Mouse (Mus musculus) brain, embryonic 14.5 days (tissue): ENCODE results near the gene Ramp2. TPM values are rescaled to one million over a fixed set of nuclear protein-coding genes. Genes with fewer than 3 reads are reported as not detected.
A peak's percentile ranks its signal among the peaks of the same experiment; 100 is the strongest.

Experiments
- DNase-seq: peaks from one replicate; pipeline ENCODE4 v3.0.0-alpha.2; 2011; ENCODE audit warnings: low read depth
- CTCF ChIP-seq: fragments of 200-500 bp; IDR thresholded peaks from 2 replicates; pipeline ENCODE4 v1.5.1; 2012; ENCODE audit warnings: inconsistent platforms, mild to moderate bottlenecking, moderate library complexity, borderline replicate concordance; ENCODE audit not compliant: insufficient read depth, insufficient read length; ENCODE audit errors: extremely low read depth
- POLR2A ChIP-seq: fragments of 200-500 bp; IDR thresholded peaks from 2 replicates; pipeline ENCODE4 v1.6.1; 2012; ENCODE audit warnings: mild to moderate bottlenecking, inconsistent platforms, borderline replicate concordance; ENCODE audit not compliant: poor library complexity, insufficient read depth, insufficient read length, severe bottlenecking; ENCODE audit errors: extremely low read depth
- polyA plus RNA-seq: library from polyadenylated mRNA; depleted of rRNA; stranded (reverse); fragments of >200 nt; gene quantifications from 2 replicates; pipeline ENCODE4 v1.2.3, GENCODE M21; 2012; rRNA removed

The Ramp2 gene
- 67.7 and 79.6 TPM in 2 replicates for polyA plus RNA-seq

- DNase-seq = peak; percentile 44
- TF ChIP-seq CTCF (0 out of 2 replicates have a peak, but pooled peaks have one; percentile 11), POLR2A (no peak)
Observed at GRCm38 (mm10) chr11:101245855-101246701, at the start of gene Ramp2. Ramp2 (plus strand) TSS chr11:101246028.

GRCm38 (mm10) chr11:101196175-101196574 is 49.7 kb upstream of the Ramp2 start:
- DNase-seq = no peak
- TF ChIP-seq CTCF (no peak), POLR2A (no peak)

GRCm38 (mm10) chr11:101199555-101199954 is 46.3 kb upstream of the Ramp2 start:
- TF ChIP-seq CTCF = no peak
- no peak for TF ChIP-seq POLR2A
- DNase-seq = no peak

- DNase-seq = peak; percentile 77
- TF ChIP-seq POLR2A = no peak
- peak; percentile 81 for TF ChIP-seq CTCF
Observed at GRCm38 (mm10) chr11:101200986-101201385, 44.8 kb upstream of the Ramp2 start.

- TF ChIP-seq CTCF (0 out of 2 replicates have a peak, but pooled peaks have one; percentile 30), POLR2A (no peak)
- peak; percentile 89 for DNase-seq
Observed at GRCm38 (mm10) chr11:101211970-101212369, 33.9 kb upstream of the Ramp2 start.

- TF ChIP-seq POLR2A (no peak), CTCF (no peak)
- no peak for DNase-seq
Observed at GRCm38 (mm10) chr11:101216936-101217335, 28.9 kb upstream of the Ramp2 start.

GRCm38 (mm10) chr11:101218436-101219055 is 27.3 kb upstream of the Ramp2 start:
- no peak for TF ChIP-seq POLR2A
- no peak for DNase-seq

GRCm38 (mm10) chr11:101220853-101221252 is 25.0 kb upstream of the Ramp2 start:
- no peak for DNase-seq
- TF ChIP-seq POLR2A (no peak), CTCF (no peak)

- TF ChIP-seq CTCF (no peak), POLR2A (no peak)
- DNase-seq = no peak
Observed at GRCm38 (mm10) chr11:101221306-101221986, 24.4 kb upstream of the Ramp2 start.

- TF ChIP-seq CTCF (no peak), POLR2A (no peak)
- no peak for DNase-seq
Observed at GRCm38 (mm10) chr11:101224337-101224736, 21.5 kb upstream of the Ramp2 start.
